Mouse (Mus musculus) kidney, adult 2 months (tissue): ENCODE data around the gene Slc22a5.

ENCODE experiments used
- CTCF ChIP-seq: fragments of 200-500 bp; conservative IDR thresholded peaks from 2 replicates; pipeline ENCODE4 v1.5.1; 2011; ENCODE audit warnings: low read depth, mild to moderate bottlenecking, control low read depth, low read length, moderate library complexity, mixed read lengths; ENCODE audit not compliant: insufficient read depth, insufficient read length
- POLR2A ChIP-seq: fragments of 200-500 bp; IDR thresholded peaks from one replicate; pipeline ENCODE4 v1.6.1; 2011; ENCODE audit warnings: low read depth, low read length, control low read depth

- no peak for TF ChIP-seq POLR2A
- no peak for TF ChIP-seq CTCF
Measured at GRCm38 (mm10) chr11:53816841-53817375, 74.6 kb downstream of the Slc22a5 start.
